Mouse (Mus musculus) kidney, adult 9 months (tissue): ENCODE results near the gene Srrm1.
A peak's percentile ranks its signal among the peaks of the same experiment; 100 is the strongest.

ENCODE experiments used
- DNase-seq: peaks from one replicate; pipeline ENCODE4 v3.0.0; 2022

The Srrm1 gene

DNA sequence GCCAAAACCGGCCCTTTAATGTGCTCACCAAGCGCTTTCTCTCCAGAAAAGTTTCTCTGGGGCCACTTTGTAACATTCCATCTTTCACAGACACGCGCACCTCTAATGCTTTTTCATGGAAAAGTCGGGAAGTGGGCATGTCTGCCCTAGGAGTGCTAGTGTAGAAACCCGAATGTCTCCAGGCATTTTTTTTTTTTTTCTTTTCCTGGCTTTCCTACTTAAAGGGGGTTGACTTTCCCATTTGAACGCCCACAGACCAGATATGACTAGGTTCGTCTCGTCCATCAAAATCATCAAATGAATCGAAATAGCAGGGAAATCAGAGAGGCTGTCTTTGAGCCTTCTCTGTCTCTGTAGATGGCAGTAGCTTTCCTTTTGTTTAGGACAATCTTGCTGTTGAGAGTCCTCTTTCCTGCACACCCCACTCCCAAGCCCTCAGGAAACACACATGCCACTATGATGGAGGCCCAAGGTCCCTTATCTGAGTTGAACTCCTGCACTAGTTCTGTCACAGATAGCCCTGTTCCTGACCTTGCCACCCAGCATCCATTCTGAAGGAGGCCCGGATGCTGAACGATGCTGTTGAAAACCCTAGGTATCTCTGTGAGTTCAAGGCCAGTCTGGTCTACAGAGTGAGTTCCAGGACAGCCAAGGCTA, 801 bp upstream of the Srrm1 start:
- peak; percentile 46 for DNase-seq

DNA sequence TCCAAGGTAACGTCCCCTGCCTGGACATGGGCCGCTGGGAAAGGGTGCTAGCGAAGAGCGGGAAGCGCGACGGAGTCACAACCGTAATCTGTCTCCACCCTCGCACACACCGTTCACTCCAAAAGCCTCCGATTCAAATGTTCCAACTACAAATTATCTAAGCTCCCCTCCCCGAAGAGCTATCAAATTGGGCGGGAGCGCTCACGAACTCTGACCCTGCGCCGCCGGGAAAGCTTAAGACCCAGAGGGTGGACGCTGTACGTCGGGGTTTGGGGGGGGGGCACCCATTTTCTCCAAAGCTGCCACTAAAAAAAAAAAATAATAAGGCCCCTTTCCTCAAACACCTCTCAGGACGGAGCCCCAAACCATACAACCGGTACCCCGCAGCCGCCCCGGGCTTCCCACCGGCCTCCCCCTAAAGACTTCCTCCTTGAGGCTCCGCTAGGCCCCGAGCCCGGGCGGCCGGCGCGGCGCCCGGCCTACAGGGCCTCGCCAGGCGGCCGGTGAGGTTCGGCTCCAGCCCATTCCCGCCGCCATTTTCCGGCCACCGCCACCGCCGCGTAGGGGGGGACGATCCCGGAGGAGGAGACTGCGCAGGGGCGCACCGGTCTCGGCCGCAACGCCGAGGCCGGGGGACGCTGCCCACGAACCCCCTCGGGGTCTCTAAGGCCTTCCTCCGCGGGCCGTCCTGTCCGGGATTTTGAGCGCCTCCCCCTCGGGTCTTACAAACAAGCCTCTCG, 625 bp downstream of the Srrm1 start:
- peak; percentile 57 for DNase-seq

DNA sequence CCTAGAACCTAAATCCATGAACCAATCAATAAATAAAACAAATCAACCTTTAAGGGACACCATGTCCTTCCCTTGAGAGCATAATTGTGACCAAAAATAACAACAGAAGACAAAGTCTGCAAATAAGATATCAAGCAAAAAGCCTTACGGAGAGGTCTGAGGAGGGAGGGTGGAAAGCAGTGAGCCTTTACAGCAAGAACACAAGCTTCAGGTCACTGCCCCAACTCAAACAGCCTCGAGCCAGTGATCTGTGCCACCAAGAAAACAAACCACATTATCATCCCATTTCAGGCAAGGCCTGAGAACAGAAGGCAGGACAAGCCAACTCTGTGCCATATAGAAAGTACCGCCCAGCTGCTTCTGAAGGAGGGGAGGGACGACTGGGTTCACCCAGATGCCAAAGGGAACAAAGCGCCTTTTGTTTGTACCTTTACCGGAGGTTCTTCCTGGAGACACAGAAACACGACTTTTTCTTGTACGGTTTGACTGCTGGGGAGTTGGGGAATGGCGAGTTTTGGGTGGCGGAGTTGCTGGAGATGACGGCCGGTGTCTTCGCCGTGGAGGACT, 15.7 kb downstream of the Srrm1 start:
- DNase-seq, result peak; percentile 60

DNA sequence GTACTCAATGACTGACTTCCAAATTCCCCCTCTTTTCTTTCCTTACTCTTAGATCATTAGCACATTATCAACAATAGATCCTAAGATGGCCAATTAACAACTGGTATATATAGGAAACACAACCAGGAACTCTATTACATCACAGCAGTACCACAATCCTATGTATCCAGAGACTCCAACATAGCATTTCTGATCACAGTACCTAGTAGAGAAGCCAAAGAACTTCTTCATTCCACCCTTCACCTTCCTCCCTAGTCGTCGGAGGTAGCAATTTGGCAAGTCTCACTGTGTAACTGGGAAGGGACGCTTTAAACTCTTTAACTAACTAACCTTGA, 17.1 kb downstream of the Srrm1 start:
- DNase-seq, result no peak

DNA sequence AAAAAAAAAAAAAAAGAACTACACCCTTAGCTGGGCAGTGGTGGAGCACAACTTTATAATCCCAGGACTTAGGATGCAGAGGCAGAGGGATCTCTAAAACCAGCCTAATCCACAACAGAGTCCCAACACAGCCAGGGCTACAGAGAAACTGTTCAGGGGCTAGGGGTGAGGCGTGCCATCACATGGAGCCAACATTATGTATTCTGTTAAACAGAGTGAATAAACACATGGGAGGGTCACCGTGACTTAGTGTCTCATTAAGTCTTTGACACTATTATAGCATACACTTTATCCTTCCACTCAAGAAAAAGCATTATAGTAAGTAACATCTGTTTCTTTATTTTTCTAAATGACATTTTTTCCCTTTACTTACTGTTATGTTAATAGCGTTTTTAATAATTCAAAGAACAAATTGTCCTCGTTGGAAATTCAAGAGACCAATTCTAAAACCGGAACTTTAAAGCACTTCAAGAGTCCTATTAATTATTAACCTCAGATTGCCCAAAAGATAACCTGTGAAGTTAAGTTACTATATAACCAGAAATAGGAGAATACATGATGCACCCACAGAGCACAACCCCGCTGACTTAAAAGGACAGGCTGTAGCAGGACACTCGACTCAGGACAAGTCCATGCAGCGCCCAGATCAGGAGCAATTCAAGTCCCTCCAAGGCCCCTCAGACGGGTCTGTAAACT, 17.6 kb downstream of the Srrm1 start:
- DNase-seq, result peak; percentile 83

DNA sequence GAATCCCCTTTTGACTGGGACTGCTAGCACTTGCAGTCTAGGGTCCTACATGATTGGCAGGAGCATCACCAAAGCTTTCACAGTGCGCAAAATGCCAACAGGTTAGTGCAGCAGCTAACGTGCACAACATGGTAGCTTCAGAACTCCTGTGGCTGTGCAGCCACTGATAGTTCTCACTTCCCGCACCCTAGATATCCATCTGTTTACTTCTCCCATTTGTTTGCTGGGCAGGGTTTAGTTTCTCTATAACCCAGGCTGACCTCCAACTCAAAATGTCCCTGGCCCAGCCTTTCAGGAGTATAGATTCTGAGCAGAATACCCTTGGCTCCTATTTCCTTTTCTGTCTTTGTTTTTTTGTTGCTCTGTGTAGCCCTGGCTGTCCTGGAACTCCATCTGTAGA, 26.7 kb downstream of the Srrm1 start:
- no peak for DNase-seq

DNA sequence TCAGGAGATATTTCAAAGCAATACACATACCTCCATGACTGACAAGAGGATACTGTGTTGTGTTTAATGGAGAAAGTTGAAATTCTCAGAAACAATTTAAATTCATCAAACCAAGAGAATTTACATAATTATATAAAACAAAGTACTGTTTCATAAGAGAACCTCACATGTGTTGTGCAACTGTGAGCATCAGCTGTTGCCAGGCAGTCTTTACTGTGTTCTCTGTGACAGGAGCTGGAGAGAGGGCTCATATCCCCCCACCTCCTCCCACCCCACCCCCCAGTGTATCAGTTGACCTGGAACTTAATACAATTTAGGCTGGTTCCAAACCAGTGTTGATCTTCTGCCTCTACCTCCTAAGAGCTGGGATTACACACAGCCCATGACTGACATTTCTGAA, 27.1 kb downstream of the Srrm1 start:
- DNase-seq, result no peak

DNA sequence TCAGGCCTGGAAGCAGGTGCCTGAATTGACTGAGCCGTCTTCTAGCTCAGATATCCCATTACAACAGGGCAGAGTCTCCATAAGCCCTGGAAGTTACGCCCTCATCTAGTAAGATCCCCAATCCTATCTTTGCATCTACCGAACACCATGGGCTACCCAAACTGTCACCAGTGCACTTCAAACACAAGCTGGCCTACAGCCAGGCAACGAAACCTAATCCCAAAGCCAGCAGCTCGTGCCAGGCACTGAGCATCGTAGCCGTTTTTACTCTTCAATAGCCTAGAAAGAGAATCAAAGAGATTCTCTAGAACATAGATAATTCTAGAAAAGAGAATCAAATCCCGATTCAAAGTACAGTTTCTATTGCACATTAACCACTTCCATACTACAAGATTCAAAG, 30.1 kb downstream of the Srrm1 start:
- no peak for DNase-seq

DNA sequence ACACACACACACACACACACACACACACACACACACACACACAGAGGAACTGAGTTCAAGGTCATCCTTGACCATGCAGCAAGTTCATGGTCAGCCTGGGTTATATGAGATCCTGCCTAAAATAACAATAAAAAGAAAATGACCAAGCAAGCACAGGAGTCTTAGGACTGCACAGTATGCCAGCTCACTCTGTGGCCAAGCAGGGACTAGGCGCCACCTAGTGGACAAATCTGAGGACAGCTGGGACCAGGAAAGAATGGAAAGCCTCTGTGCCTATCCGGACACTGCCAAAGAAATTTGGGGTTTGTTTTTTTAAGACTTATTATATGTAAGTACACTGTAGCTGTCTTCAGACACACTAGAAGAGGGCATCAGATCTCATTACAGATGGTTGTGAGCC, 35.2 kb downstream of the Srrm1 start:
- peak; percentile 80 for DNase-seq

DNA sequence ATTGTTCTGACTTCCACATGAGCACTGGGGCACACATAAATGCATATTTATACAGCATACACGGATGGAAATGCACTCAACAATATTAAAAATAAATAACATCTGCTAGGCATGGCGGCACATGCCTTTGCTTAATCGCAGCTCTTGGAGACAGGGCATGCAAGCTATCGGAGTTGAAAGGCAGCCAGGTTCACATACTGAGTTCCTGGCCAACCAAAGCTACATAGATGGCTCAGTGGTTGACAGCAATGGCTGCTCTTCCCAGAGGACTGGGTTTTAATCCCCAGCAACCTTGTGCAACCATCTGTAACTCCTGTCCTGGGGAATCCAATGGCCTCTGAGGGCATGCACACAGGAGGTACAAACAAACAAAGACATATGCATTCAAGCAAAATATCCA, 35.6 kb downstream of the Srrm1 start:
- no peak for DNase-seq

DNA sequence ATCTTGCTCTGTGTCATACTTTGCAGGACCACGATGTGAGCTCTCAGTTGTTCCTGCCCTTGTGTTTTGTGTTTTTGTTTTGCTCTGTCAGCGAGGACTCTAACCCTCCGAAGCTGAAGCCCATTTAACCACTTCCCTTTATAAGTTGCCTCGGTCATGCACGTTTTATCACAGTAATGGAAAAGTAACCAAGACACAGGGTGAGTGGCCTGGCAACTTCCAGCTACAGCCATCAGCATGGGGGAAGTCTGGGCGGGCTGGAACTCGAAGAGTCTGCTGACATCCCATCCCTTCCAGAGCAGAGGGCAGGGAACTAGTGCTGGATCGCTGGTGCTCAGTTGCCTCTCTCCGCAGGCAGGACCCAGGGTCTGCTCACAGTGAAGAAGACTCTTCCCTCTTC, 37.8 kb downstream of the Srrm1 start:
- DNase-seq, result no peak

DNA sequence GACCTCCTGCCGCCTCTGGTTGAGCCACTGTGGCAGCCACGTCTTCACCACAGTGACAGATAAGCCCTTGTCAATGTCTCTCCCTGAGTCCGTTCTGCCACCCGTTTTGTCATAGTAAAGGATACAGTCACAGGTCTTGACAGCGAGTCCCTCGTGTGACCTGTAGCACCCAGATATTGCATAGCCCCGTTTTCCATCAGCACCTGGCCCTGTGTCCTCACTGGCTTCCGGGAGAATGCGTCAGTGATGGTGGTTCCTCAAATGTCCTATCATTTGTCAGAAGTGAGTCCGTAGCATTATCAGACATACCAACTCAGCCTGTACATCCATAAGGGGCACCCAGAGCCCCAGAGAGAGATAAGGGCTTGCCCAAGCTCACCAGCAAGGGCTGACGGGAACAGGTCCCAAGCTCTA, 38.7 kb downstream of the Srrm1 start:
- DNase-seq, result no peak

DNA sequence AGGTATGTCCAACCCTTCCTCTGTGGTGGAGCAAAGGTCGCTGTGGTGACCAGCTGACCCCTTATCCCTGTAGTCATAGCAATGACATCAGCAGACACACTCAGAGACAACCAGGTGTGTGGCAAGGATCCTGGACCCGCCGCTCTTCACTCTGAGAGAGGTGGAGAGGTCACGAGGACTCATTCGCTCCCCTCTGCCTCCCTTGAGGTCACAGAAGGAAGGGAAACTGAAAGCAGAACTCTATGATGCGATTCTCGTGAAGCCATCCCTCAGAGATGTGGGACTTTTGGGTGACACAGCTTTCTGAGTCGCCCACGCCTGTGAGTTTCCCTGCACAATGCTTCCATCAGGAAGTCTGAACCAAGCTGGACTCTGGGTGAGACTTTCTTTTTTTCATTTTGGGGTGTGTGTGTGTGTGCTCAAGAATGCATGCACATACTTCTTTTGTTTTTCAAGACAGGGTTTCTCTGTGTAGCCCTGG, 39.3 kb downstream of the Srrm1 start:
- DNase-seq, result peak; percentile 53

DNA sequence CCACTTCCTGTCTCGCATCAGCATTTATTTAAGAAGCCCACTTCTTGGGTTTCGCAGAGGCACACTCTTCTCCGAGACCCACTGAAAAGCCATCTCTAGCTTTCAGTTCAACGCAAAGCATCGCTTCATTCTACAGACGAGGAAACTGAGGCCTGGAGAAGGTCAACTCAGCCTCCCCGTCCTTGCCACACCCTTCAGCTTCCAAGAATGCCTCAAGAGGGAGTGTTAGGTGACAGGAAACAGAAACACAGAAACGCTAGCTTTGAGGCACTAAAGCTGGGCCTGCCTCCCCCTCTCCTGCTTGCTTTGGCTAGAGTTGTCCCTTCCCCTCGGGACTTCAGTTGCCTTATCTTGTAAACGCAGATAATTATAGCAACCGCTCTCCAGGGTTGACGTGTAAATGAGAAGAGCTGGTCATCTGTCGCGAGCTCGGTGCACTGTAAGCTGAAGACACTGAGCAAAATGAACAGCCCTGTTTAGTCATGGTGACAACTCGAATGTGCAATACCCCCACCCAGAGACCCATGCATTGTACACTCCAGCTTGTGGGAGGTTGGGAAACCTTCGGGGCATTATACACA, 39.9 kb downstream of the Srrm1 start:
- DNase-seq, result peak; percentile 38

DNA sequence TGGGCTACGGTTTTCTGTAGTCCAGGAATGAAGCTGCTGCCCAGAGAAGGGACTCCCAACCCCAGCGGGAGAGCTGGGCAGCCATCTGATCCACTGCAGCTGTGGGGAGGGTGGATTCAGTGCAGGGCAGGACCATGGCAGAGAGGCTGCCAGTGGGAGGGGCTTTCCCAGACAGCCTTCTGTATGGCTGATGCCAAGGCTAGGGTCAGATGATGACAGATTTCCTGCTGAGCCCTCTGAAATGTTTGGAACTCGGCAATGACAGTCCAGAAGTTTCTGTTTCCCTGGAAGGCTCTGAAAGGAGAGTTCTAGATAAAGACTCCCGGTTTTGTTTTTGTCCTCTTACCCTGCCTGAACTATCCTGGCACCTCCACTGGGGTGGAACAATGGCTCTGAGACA, 40.4 kb downstream of the Srrm1 start:
- peak; percentile 80 for DNase-seq

DNA sequence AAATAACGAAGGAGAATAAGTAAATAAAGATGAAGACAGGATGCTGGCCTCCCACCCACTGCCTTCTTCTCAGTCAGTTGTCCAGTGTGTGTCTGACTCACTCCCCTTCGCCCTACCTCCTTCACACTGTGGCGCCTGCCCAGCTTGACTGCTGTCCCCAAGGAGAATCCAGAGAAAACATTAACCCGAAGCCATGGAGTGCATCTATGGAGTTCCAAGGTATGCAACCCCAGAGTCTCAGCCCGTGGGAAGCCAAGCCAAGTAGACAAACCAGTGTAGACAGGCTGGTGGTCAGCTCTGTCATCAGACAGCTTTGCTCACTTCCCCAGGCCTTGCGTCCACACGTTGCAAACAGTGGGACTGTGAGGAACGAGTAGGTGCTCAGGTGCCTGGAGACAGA, 42.8 kb downstream of the Srrm1 start:
- peak; percentile 66 for DNase-seq

DNA sequence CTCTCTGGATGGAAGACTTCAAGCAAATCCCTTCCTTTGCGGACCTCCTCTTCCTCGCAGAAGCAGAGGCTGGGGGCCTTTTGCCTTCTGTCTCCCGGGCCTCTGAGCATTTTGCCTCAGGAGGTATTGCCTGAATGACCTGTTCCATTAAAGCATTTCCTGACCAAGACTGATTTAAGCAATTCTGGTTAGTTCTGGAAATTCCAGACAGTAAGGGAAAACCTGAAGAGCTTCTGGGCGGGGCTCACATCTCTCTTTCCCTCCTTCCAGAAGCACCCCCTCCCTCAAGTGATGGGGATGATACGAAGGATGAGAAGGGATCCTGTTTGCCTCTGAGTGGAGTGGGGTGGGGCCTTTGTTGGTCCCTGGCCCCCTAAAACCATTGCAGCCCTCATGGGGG, 43.4 kb downstream of the Srrm1 start:
- DNase-seq, result no peak

DNA sequence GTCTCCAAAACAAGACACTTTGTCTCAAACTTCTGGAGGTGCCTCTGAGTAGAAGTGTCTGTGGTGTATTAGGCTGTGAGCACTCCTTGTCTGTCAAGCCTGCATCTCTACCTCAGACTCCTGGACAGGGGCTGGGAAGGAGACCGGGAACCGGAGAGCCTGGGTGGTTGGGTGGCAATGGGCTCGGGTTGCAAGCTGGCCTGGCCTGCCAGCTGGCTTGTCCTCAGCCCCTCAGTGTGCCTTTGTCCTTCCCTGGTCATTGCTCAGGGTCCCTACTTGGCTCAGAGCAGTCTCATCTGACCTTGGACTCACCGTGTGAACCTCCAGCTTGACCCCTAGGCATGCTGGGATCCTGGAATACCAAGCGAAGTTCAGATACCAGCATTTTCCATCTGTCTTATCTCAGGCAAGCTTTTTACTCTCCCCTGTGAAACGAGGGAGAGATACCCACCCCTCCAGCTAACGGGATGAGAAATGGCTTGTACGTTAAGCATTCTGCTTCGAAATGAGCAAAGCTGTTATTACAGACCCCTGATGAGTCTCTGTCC, 43.9 kb downstream of the Srrm1 start:
- no peak for DNase-seq

DNA sequence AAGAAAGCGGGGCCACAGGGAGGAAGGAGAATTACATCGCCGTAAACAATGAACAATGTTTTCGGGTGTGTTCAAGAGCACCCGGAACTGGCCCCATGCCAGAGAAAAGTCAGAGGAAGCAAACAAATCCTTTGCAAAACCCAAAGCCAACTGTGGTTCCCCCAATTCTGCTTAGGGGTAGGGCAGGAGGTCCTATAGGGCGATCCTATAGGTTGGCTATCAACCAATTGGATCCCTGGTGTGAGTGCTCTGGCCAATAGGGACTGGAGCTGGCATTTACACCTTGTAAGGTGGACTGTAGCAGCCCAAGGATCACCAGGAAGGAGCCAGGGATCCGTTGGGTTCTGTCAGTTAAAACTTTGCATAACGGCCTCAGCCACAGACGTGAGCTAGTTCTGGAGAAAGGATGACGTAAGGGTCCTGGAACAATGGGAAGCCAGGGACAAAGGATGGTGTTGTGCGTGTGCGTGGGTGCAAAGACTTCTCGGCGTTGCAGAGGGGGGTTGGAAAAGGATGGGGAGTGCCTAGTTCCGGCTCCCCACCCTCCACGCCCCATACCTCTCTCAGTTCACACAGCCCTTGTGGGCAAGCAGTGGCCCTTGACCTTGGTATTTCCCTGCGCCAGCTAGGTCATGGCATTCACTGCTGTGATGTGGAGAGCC, 46.0 kb downstream of the Srrm1 start:
- DNase-seq, result no peak

DNA sequence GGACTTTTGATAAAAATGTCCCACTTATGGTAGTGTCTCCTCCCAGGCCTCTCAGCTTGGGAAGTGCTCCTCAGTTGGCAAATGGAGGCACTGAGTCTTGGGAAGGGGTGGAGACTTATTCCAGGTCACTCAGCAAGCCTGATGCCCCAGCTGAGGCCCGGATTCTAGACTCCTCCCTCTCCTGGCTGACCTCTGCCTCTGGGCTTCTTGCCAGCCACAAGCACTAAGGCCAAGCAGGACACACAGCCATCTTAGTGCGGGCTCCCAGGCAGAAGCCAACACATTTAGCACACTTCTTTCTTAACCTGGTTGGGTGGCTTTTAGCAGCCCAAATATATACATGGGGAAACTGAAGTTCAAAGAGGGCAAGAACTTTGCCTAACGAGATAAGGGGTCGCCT, 46.6 kb downstream of the Srrm1 start:
- DNase-seq, result peak; percentile 90

DNA sequence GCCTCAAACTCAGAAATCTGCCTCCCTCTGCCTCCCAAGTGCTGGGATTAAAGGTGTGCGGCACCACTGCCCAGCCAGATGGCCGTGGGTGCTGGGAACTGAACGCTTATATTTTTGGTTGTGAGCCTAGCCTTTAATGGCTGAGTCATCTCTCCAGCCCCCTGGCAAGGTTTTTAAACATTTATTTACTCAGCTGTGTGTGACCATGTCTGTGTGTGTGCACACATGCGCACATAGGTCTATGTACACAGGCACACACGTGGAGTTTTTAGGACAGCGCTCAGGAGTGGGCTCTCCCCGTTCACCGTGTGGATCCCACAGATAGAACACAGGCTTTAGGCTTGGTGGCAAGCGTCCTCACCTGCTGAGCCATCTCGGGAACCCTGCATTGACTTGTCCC, 50.9 kb downstream of the Srrm1 start:
- DNase-seq, result no peak

DNA sequence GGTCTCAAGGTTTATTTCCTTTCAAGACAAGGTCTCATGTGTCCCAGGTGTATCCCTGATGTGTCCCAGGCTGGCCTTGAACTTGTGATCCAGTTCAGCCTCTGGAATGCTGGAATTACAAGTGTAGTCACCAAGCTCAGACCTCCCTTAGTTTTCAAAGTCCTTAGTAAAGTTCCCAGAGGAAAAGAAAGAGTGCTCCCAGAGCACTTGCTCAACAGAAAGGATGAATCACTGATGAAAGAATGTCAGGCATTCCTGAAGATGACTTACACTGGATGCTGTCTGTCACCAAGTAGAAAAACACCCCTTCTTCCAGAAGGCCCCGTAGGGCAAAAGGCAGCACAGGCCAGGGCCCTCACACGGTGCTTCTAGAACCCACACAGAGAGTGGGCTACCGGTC, 52.0 kb downstream of the Srrm1 start:
- no peak for DNase-seq
